Mouse (Mus musculus) spleen, adult 2 months (tissue): ENCODE measurements around the gene Cenpm.

Source experiments
- CTCF ChIP-seq: fragments of 200-500 bp; IDR thresholded peaks from 2 replicates; pipeline ENCODE4 v1.5.1; 2011; ENCODE audit warnings: mild to moderate bottlenecking, inconsistent platforms; ENCODE audit not compliant: insufficient read depth, insufficient read length, insufficient replicate concordance; ENCODE audit errors: extremely low read depth
- POLR2A ChIP-seq: fragments of 200-500 bp; IDR thresholded peaks from 2 replicates; pipeline ENCODE4 v1.6.1; 2011; ENCODE audit warnings: low read depth, low read length, inconsistent platforms

DNA sequence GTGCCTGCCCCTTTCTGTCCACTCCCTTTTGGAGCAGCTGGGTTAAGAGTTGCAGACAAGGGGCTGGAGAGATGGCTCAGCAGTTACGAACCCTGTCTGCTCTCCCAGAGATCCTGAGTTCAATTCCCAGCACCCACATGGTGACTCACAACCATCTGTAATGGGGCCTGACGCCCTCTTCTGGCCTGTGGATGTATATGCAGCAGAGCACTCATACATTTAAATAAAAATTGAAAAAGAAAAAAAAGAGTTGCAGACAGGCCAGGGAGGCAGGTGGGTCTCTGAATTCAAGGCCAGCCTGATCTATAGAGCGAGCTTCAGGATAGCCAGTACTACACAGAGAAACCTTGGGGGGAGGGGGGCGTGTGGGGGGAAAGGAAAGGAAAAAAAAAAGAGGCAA, 57.1 kb downstream of the Cenpm start:
- TF ChIP-seq POLR2A (no peak), CTCF (no peak)
